In the genomic region with DNA sequence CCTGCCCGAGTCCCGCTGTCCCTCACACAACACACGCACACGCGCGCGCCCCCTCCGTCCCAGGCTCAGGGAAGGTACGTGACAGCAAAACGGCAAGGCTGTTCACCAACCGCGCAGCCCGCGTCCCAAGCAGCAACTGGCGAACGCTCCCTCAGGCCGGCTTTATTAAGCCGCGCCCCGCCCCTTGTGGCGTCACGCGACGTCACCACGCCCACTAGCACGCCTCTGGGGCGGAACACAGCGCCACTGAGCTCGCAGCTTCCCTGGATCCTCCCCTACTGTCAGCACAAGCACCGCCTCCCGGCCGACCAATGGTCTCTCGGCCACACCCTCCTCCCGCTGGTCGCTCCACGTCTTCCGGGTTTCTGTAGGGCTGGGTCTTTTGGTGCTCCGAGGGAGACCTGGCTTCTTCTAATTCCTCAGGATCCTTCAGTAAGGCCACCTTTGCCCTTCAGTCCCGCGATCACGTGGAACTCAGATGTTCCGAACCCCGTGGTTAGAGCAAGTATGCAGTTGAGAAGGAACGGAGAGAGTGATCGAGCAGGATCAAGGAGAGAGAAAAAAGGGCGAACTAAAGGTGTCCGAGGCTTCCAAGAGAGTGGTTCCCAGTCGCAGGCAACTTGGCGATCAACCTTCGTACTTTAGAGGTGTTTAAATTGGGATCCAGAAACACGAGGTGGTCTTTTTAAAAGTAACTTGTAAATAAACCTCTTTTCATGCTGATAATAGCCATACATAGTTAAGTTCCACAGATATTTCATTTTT, we compare ENCODE assay signal across 8 mouse cellular contexts. TPM values are rescaled to one million over a fixed set of nuclear protein-coding genes. Genes with fewer than 3 reads are reported as not detected.
DNase-seq lines count a peak whose midpoint lies in the region; ATAC-seq and TF ChIP-seq lines count a peak whose summit lies in the region.

A gene (minus strand): TSS at position 164 of the 765 bp plus-strand sequence.

- ATAC-seq in embryonic facial prominence, embryonic 14.5 days (ENCODE audit: low read depth), result peak; percentile 100
- peak; percentile 100 for ATAC-seq in limb, embryonic 13.5 days (ENCODE audit: low FRiP score, low read depth)
- peak; percentile 100 for ATAC-seq in midbrain, embryonic 16.5 days

- peak within 1 kb of the TSS; percentile 65 for H3K4me3 ChIP-seq in embryonic facial prominence, embryonic 14.5 days (ENCODE audit: low read depth, low read length)
- peak within 1 kb of the TSS; percentile 93 for H3K4me3 ChIP-seq in heart, adult 2 months
- peak within 1 kb of the TSS; percentile 57 for H3K4me3 ChIP-seq in limb, embryonic 13.5 days
- peak within 1 kb of the TSS; percentile 64 for H3K4me3 ChIP-seq in midbrain, embryonic 16.5 days (ENCODE audit: low read depth, low read length)

- H3K4me2 ChIP-seq in embryonic facial prominence, embryonic 14.5 days (ENCODE audit: low read depth, low read length), result peak within 1 kb of the TSS; percentile 88
- H3K4me2 ChIP-seq in limb, embryonic 13.5 days (replicated peaks), result peak within 1 kb of the TSS; percentile 96
- peak within 1 kb of the TSS; percentile 99 for H3K4me2 ChIP-seq in midbrain, embryonic 16.5 days (ENCODE audit: low read length)

- no peaks in the 10 kb centered on the region for H3K27me3 ChIP-seq in embryonic facial prominence, embryonic 14.5 days (replicated peaks; ENCODE audit: control insufficient read depth, insufficient read depth, low read length)
- H3K27me3 ChIP-seq in heart, adult 2 months (ENCODE audit: control insufficient read depth, insufficient read depth, low read length), result no peaks in the 10 kb centered on the region
- peaks cover 5% of the 10 kb centered on the region; the same call in 1 of the 2 replicates for H3K27me3 ChIP-seq in limb, embryonic 13.5 days
- no peaks in the 10 kb centered on the region for H3K27me3 ChIP-seq in midbrain, embryonic 16.5 days (ENCODE audit: control insufficient read depth, insufficient read depth, low read depth, low read length)

- H3K9ac ChIP-seq in embryonic facial prominence, embryonic 14.5 days (ENCODE audit: low read depth, low read length), result peak within 1 kb of the TSS; percentile 78
- peak within 1 kb of the TSS; percentile 96 for H3K9ac ChIP-seq in heart, adult 2 months (ENCODE audit: low read depth, low read length)
- peak within 1 kb of the TSS; percentile 72 for H3K9ac ChIP-seq in limb, embryonic 13.5 days
- H3K9ac ChIP-seq in midbrain, embryonic 16.5 days (ENCODE audit: low read depth, low read length), result peak within 1 kb of the TSS; percentile 75

- H3K36me3 ChIP-seq in embryonic facial prominence, embryonic 14.5 days (ENCODE audit: control insufficient read depth, insufficient read depth, low read length), result no peaks in the 10 kb centered on the region
- H3K36me3 ChIP-seq in heart, adult 2 months (ENCODE audit: control insufficient read depth, insufficient read depth, low read length), result peaks cover 14% of the 10 kb centered on the region
- H3K36me3 ChIP-seq in limb, embryonic 13.5 days, result no peaks in the 10 kb centered on the region
- H3K36me3 ChIP-seq in midbrain, embryonic 16.5 days (ENCODE audit: control insufficient read depth, insufficient read depth, low read length), result no peaks in the 10 kb centered on the region

- peak; percentile 55 for TF ChIP-seq CTCF in heart, adult 2 months (IDR thresholded peaks at IDR 0.05)

- TF ChIP-seq EP300 in heart, adult 2 months (IDR thresholded peaks at IDR 0.05; ENCODE audit: insufficient read depth, low read depth, low read length), result peak; percentile 81

- WGBS in embryonic facial prominence, embryonic 14.5 days, result under 1% methylated on average over 37 of the region's 51 CpGs
- WGBS in heart, adult 2 months, result under 1% methylated on average over 51 of the region's 51 CpGs
- WGBS in limb, embryonic 13.5 days, result under 1% methylated on average over 51 of the region's 51 CpGs
- under 1% methylated on average over 51 of the region's 51 CpGs for whole genome bisulfite sequencing in midbrain, embryonic 16.5 days

- H3K79me2 ChIP-seq in heart, adult 2 months (replicated peaks; ENCODE audit: control insufficient read depth, insufficient read depth, low read length), result no peaks in the 10 kb centered on the region

- no peaks in the 10 kb centered on the region for H3K4me1 ChIP-seq in embryonic facial prominence, embryonic 14.5 days (ENCODE audit: control insufficient read depth, insufficient read depth, low read length)
- H3K4me1 ChIP-seq in heart, adult 2 months (ENCODE audit: control insufficient read depth, insufficient read depth, low read length), result peaks cover 2% of the 10 kb centered on the region; the same call in 1 of the 2 replicates
- peaks cover 7% of the 10 kb centered on the region for H3K4me1 ChIP-seq in limb, embryonic 13.5 days
- peaks cover 6% of the 10 kb centered on the region for H3K4me1 ChIP-seq in midbrain, embryonic 16.5 days (ENCODE audit: control insufficient read depth, insufficient read depth, low read length)

- DNase-seq in 3T3-L1 (ENCODE audit: low read depth, low spot score), result peak; percentile 99
- DNase-seq in adrenal gland, postnatal 4 days (ENCODE audit: low spot score in 2 of 2), result peak; percentile 95 to 98
- DNase-seq in embryonic facial prominence, embryonic 14.5 days (ENCODE audit: low spot score), result peak; percentile 99
- DNase-seq in heart, adult 2 months, result peak; percentile 99 to 100
- peak; percentile 99 for DNase-seq in kidney, adult 8-10 months
- DNase-seq in spleen, postnatal 10 days (ENCODE audit: low spot score in 2 of 2), result peak; percentile 98 to 99

- peak; percentile 99 for TF ChIP-seq POLR2A in heart, adult 2 months (IDR thresholded peaks at IDR 0.05; ENCODE audit: insufficient read depth, low read depth, low read length)

- intact Hi-C loops in heart, adult 2 months (cut with DNase I), result loop anchor here (5.0 to 10.0 kb wide), 2 partner anchors 39 to 636 kb away; a partner anchor contains a TSS

- H3K9me3 ChIP-seq in embryonic facial prominence, embryonic 14.5 days (ENCODE audit: control insufficient read depth, low read length), result no peaks in the 10 kb centered on the region
- H3K9me3 ChIP-seq in limb, embryonic 13.5 days, result no peaks in the 10 kb centered on the region
- H3K9me3 ChIP-seq in midbrain, embryonic 16.5 days (replicated peaks; ENCODE audit: control insufficient read depth, low read length, poor library complexity, severe bottlenecking), result no peaks in the 10 kb centered on the region

- H3K27ac ChIP-seq in embryonic facial prominence, embryonic 14.5 days (replicated peaks; ENCODE audit: low read depth, low read length), result peak within 1 kb of the TSS; percentile 73
- peak within 1 kb of the TSS; percentile 92 for H3K27ac ChIP-seq in heart, adult 2 months
- peak within 1 kb of the TSS; percentile 72; the same call in 1 of the 2 replicates for H3K27ac ChIP-seq in limb, embryonic 13.5 days
- peak within 1 kb of the TSS; percentile 78 for H3K27ac ChIP-seq in midbrain, embryonic 16.5 days (ENCODE audit: low read length)

RNA-seq across cellular contexts. Expression of the gene that starts here (rescaled TPM):
- total RNA-seq in adrenal gland, postnatal 4 days (2021), result 10 to 100 TPM; 11.0 to 17.9 TPM
- polyA plus RNA-seq in embryonic facial prominence, embryonic 14.5 days (2014; fragmentation: Nextera tagmentation; extraction: Ambion mirVana), result 6.2 and 9.8 TPM in 2 replicates
- 10 to 100 TPM; 31.0 to 40.4 TPM for total RNA-seq in heart, adult 2 months (2021)
- polyA plus RNA-seq in heart, adult 2 months (2012; rRNA removed), result 27.0 and 30.1 TPM in 2 replicates
- polyA plus RNA-seq in limb, embryonic 13.5 days (2015; fragmentation: Nextera tagmentation; extraction: Ambion mirVana), result 6.3 and 7.9 TPM in 2 replicates
- 9.6 and 10.9 TPM in 2 replicates for polyA plus RNA-seq in midbrain, embryonic 16.5 days (2015; fragmentation: Nextera tagmentation; extraction: Ambion mirVana)

Comparison
In these comparisons a context has a peak if more than half of its experiments do, and no peak if none do; other contexts are left out.
1. Peak in every context shown above with its lines: DNase-seq, ATAC-seq, H3K4me3 ChIP-seq and H3K27ac ChIP-seq.